Mouse (Mus musculus): ENCODE measurements at regions not wholly inside any gene's neighbourhood (a gene's known extent, or its start where the extent isn't known, plus 50 kb on each side); places are given as distances from the start of the nearest gene placed in this dataset.
"Not testable (repeated sequence)": the region's sequence is repeated elsewhere in the genome, so short reads cannot be mapped to it uniquely, and the experiment has no call there.

DNA sequence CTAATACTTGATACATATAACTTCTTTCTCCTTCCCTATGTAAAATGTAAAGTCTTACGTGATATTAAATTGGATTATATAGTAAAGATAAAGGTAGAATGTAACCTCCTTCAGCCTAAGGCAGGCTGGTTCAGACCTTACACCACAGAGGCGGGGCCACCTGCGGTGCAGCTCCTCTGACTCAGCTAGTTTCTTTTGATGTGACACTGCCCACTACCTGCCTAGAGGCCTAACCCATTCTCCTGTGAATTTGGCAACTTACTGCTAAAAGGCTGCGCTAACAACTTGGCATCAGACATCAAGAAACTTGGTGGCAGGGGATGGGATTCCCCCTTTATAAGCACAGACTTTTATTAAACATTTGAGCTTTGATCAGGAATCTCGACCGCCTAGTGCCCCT lies 74.5 kb downstream of the Aasdhppt start:
- no peak for DNase-seq

DNA sequence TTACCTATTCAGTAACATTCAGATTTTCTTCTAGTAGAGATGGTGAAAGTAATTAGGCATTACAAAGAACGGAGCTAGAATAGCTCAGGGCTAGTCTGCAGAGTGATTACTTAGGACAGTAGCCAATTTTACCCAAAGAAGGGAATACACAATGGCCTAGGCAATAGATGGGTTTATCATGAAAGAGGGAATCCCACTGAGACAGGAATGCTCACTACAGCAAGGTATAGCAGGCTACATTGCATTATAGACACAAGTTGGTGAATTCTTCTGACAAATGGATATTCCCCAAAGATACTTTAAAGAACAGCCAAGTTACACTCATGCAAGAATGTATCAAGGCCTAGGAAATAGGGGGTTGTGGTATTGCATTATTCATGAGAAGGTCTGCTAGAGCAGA lies 94.7 kb downstream of the Aasdhppt start:
- not testable (repeated sequence) for DNase-seq

GRCm38 (mm10) chr9:4209987-4210476 lies 99.2 kb downstream of the Aasdhppt start:
- DNase-seq = no peak

DNA sequence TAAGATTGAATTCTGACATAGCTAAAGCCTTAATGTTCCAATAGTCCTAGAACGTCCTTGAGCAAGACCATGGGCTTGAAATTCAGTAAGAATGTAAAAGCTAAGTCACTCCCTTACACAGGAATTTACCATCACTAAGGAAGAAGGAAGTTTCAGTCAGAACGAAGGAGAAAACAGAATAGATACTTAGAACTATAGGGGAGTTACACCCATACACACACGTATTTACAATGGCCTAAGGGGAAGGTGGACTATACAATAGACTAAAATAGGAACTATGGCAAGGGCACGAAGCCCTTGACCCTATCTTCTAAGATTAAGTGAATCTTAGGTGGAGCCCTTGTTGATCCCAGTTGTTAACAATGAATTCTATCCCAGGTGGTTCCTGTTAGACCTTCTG lies 116.5 kb downstream of the Aasdhppt start:
- DNase-seq = not testable (repeated sequence)

DNA sequence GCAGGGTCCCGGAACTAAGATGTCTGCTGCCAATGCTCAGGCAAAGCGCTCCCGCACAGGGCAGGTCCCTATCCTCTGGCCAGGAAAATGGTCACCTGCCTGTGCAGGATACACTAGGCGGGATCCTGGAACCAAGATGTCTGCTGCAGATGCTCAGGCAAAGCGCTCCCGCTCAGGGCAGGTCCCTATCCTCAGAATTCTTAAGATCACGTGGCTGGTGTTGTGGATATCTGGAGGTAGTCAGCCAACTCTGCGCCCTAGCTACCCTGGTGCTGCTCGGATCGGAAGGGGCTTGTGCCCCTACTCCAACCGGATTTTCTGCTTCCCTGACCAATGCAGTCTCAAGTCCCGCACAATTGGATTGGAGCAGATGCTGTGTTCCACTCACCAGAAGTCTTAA lies 153.3 kb downstream of the Aasdhppt start:
- not testable (repeated sequence) for DNase-seq

GRCm38 (mm10) chr9:4138829-4139228 lies 170.4 kb downstream of the Aasdhppt start:
- not testable (repeated sequence) for DNase-seq

DNA sequence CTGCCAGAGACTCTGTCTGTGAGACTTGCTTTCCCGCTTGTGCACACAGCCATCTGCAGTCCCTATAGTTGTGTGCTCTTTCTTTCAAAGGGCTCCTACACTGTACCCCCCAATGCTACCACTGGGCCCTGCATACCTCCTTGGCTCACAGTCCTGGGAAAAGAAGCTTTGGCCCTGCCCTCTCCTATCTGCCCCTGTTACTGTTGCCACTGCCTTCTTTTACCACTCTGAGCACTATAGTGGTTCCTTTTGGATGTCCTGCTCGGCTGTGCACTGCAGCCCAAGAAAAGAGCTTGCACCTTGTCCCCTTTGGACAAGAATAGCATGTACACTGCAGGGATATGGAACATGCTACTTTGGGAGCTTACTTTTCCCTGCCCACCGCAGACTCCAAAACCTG lies 216.8 kb downstream of the Aasdhppt start:
- no peak for DNase-seq

- DNase-seq = not testable (repeated sequence)
Measured at GRCm38 (mm10) chr9:4082668-4083067, 226.6 kb downstream of the Aasdhppt start.

- DNase-seq = peak; percentile 46
Measured at GRCm38 (mm10) chr9:4061037-4061436, 248.2 kb downstream of the Aasdhppt start.

- no peak for DNase-seq
Measured at GRCm38 (mm10) chr9:4048749-4049148, 260.5 kb downstream of the Aasdhppt start.

- not testable (repeated sequence) for DNase-seq
Measured at GRCm38 (mm10) chr9:4047654-4048053, 261.6 kb downstream of the Aasdhppt start.

- no peak for DNase-seq
Measured at GRCm38 (mm10) chr9:4040871-4041665, 268.2 kb downstream of the Aasdhppt start.

DNA sequence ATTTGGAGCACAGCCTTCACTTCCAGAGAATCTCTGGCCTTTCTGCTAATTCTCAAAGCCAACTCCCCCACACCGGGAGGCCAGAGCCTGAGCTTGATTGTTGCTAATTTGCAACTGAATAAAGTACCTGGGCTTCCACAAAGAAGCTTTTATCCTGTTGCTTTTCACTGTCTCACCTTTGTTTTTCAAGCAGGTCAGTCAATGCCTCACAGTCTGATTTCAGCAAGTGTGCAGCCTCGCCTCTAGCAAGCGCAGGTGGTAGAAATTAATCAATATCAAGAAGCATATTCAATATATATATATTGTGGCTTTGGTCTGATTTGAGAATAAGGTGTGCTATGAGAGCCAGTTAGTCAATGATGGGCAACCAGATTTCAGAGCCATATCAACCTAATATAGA lies 282.1 kb downstream of the Aasdhppt start:
- DNase-seq = not testable (repeated sequence)

- no peak for DNase-seq
Measured at GRCm38 (mm10) chr9:4020093-4020492, 289.2 kb downstream of the Aasdhppt start.

- no peak for DNase-seq
Measured at GRCm38 (mm10) chr9:3996686-3997085, 312.6 kb downstream of the Aasdhppt start.

- DNase-seq = not testable (repeated sequence)
Measured at GRCm38 (mm10) chr9:3988383-3988782, 320.9 kb downstream of the Aasdhppt start.

DNA sequence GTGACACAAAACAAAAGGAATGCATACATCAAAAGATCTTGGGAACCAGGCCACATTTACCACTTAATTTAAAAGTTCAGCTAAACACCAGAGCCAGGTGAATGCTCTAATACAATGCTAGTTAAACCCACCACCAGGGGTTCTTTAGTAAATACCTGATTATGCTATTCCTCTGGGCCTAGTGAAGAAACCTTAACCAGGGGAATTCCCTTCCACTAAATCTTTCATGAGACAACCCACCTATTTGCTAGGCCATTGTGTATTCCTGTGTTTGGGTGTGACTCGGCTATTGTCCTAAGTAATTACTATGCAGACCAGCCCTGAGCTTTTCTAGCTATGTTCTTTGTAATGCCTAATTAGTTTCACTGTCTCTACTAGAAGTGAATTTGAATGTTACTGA lies 321.3 kb downstream of the Aasdhppt start:
- DNase-seq = not testable (repeated sequence)

All from right cerebral cortex, adult 18-20 months (tissue).